Mouse (Mus musculus) C2C12 (cell line): ENCODE measurements around the gene Gm21970.

Source experiments
- CTCF ChIP-seq: IDR thresholded peaks from one replicate; pipeline ENCODE4 v1.5.1; 2011; ENCODE audit not compliant: control insufficient read depth, insufficient read depth, insufficient read length
- MYOD1 ChIP-seq: IDR thresholded peaks from one replicate; pipeline ENCODE4 v1.6.1; 2011; ENCODE audit warnings: low read depth; ENCODE audit not compliant: control insufficient read depth, insufficient read length
- MYOG ChIP-seq: IDR thresholded peaks from one replicate; pipeline ENCODE4 v1.6.1; 2011; ENCODE audit not compliant: control insufficient read depth, insufficient read length; ENCODE audit errors: extremely low read depth
- USF1 ChIP-seq: IDR thresholded peaks from one replicate; pipeline ENCODE4 v1.6.1; 2011; ENCODE audit warnings: low read depth, mild to moderate bottlenecking, control low read depth, moderate library complexity

GRCm38 (mm10) chr16:91385621-91386020 is 5.9 kb upstream of the Gm21970 start:
- TF ChIP-seq CTCF (no peak), MYOD1 (no peak), USF1 (no peak), MYOG (no peak)
